Mouse (Mus musculus) MN1 (cell line): ENCODE measurements around the gene Krtap1-4.
"Not testable (repeated sequence)": the region's sequence is repeated elsewhere in the genome, so short reads cannot be mapped to it uniquely, and the experiment has no call there.

ENCODE experiments used
- DNase-seq: peaks from one replicate; pipeline ENCODE4 v3.0.0-alpha.2; 2016; ENCODE audit warnings: low spot score

Krtap1-4 gene

GRCm38 (mm10) chr11:99583245-99583704 is at the start of gene Krtap1-4:
Krtap1-4 (minus strand) TSS chr11:99583654.
- no peak for DNase-seq

GRCm38 (mm10) chr11:99630890-99631289 is 47.4 kb upstream of the Krtap1-4 start:
- no peak for DNase-seq

GRCm38 (mm10) chr11:99628138-99628537 is 44.7 kb upstream of the Krtap1-4 start, which contains the start of gene Krtap4-1:
Krtap4-1 (minus strand) TSS chr11:99628238.
- DNase-seq: no peak

- DNase-seq: no peak
These were observed 36.9 kb upstream of the Krtap1-4 start, which contains the start of gene Gm11562 for GRCm38 (mm10) chr11:99620335-99620734. Gm11562 (minus strand) TSS chr11:99620435.

GRCm38 (mm10) chr11:99614796-99615363 is 31.4 kb upstream of the Krtap1-4 start, which contains the start of gene Krtap2-4:
Krtap2-4 (minus strand) TSS chr11:99614846.
- DNase-seq: no peak

GRCm38 (mm10) chr11:99610089-99610488 is 26.6 kb upstream of the Krtap1-4 start, which contains the start of gene Gm11937:
Gm11937 (minus strand) TSS chr11:99610189.
- DNase-seq: not testable (repeated sequence)

GRCm38 (mm10) chr11:99609126-99609525 is 25.7 kb upstream of the Krtap1-4 start:
- no peak for DNase-seq

GRCm38 (mm10) chr11:99603208-99603607 is 19.8 kb upstream of the Krtap1-4 start, which contains the start of gene Gm11938:
Gm11938 (minus strand) TSS chr11:99603308.
- DNase-seq: not testable (repeated sequence)

GRCm38 (mm10) chr11:99597742-99598141 is 14.3 kb upstream of the Krtap1-4 start, which contains the start of gene Krtap9-3:
Krtap9-3 (minus strand) TSS chr11:99598105.
- DNase-seq: not testable (repeated sequence)

- DNase-seq: no peak
These were observed 7.5 kb upstream of the Krtap1-4 start, which contains the start of gene Krtap1-3 for GRCm38 (mm10) chr11:99590981-99591380. Krtap1-3 (minus strand) TSS chr11:99591339.

GRCm38 (mm10) chr11:99585096-99585495 is 1.6 kb upstream of the Krtap1-4 start:
- no peak for DNase-seq

- no peak for DNase-seq
These were observed 1.9 kb downstream of the Krtap1-4 start for GRCm38 (mm10) chr11:99581564-99581963.

GRCm38 (mm10) chr11:99581051-99581450 is 2.4 kb downstream of the Krtap1-4 start:
- DNase-seq: no peak

- DNase-seq: no peak
These were observed 2.8 kb downstream of the Krtap1-4 start, which contains the start of gene Krtap1-5 for GRCm38 (mm10) chr11:99580636-99581035. Krtap1-5 (minus strand) TSS chr11:99581016.

GRCm38 (mm10) chr11:99574106-99574505 is 9.3 kb downstream of the Krtap1-4 start:
- no peak for DNase-seq

GRCm38 (mm10) chr11:99573164-99573563 is 10.3 kb downstream of the Krtap1-4 start:
- DNase-seq: no peak

GRCm38 (mm10) chr11:99566530-99566929 is 16.9 kb downstream of the Krtap1-4 start, which contains the start of gene Krtap3-1:
Krtap3-1 (minus strand) TSS chr11:99566630.
- no peak for DNase-seq

- DNase-seq: no peak
These were observed 20.9 kb downstream of the Krtap1-4 start for GRCm38 (mm10) chr11:99562580-99562979.

GRCm38 (mm10) chr11:99559366-99559765 is 24.1 kb downstream of the Krtap1-4 start, which contains the start of gene Gm11939:
Gm11939 (minus strand) TSS chr11:99559466.
- DNase-seq: no peak

- no peak for DNase-seq
These were observed 25.3 kb downstream of the Krtap1-4 start for GRCm38 (mm10) chr11:99557976-99558745.

GRCm38 (mm10) chr11:99556753-99557152 is 26.7 kb downstream of the Krtap1-4 start, which contains the start of gene Krtap3-2:
Krtap3-2 (minus strand) TSS chr11:99556853.
- DNase-seq: no peak

- no peak for DNase-seq
These were observed 27.3 kb downstream of the Krtap1-4 start for GRCm38 (mm10) chr11:99556195-99556594.
